Mouse (Mus musculus): ENCODE measurements around the gene Eps8.
"Not testable (repeated sequence)": the region's sequence is repeated elsewhere in the genome, so short reads cannot be mapped to it uniquely, and the experiment has no call there.

Gene Eps8

DNA sequence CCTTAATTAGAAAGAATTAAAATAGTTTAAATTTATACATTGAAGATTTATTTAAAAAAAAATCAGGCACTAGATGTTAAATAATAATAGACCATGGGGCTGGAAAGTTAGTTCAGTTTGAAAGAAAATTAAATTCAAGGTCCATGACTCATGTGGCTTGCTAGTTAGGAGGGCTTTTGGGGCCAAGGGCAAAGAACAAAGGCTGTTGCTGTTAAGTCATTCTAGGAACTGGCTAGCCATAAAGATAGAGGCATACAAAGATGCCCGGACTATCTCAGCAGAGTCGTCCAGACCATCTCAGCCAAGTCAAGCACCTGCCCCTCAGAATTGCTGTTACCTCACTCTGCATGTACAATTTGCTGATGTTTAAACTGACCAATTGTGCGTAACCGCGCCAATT, 179.0 kb downstream of the Eps8 start:
- not testable (repeated sequence) for DNase-seq (ENCODE audit: low read depth)

DNA sequence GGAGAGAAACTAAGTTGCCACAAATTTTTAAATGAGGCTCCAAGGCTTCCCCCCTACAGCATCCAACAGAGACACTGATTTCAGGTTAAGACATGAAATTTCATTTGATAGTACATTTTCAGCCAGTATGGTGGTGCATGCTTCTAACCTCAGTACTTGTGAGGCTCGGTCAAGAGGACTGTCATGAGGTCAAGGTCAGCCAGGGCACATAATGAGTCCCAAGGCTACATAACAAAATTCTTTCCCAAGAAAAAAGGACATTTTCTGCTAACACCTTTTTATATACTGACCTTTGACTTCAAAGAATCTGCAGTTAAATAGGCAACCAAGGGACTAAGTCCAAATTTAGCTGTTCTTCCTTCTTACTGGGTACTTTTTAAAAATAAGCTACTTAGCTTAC, 181.2 kb downstream of the Eps8 start:
- DNase-seq (ENCODE audit: low read depth), result no peak

DNA sequence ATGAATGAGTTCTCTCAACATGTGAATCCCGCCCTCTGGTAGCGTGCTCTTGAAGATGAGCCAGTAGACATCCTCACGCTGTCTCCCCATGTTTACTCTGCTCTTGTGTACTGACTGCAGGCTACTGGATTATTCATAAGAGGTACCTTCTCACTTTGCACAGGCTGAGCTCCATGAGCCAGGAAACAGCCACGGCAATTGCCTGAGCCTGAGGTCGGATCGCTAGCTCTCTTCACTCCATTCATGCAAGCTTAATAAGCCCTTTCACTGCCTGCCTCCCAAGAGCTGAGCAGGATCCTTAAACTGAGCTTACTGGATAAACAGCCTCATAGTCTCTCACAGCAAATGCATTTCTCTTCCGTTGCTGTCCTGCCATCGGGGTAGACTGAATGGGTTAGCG, 182.5 kb downstream of the Eps8 start:
- no peak for DNase-seq (ENCODE audit: low read depth)

DNA sequence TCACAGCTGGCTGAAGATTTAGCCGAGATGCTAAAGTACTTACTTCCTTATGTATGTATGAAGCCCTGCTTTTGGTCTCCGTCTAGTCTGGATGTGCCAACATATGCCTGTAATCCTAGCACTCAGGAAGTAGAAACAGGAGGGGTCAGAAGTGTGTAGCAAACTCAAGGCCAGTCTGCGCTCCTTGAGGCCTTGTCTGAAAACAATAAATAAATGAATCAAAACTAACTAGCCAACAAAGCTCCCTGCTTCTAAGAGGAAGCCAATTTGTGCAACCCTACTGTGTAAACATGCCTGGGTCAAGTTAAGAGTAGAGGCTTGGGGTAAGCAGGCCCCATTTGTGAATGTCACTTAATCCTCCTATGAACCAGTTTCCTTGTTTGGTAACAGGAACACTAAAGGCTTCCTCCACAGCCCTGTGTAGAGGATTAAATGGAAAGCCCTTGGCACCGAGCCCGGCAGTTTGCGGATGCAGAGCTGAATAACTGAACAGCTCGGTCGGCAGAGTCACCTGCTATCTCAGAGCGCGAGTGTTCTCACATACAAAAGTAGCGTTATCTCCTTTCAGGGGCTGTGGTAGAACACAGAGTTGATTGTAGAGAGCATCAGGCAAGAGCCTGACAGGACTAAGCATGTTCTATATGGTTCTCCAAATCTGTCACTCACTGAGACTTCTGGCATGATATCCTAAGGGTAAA, 183.6 kb downstream of the Eps8 start:
- peak; percentile 65 for DNase-seq (ENCODE audit: low read depth)

DNA sequence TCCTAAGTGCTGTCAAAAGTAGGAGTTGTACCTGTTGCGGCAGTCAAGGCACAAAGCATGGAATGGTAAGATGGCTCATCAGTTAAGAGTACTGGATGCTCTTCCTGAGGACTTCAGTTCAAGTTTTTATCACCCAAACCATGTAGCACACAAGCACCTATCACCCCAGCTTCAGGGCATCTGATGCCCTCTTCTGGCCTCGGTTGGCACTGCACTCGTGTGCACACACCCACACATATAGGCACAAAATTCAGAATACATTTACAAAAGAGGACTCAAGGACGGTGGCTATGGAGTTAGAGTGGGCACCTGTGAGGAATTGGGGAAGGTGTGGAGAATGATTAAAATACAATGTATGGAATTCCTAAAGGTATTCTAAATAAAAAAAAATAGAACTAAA, 185.1 kb downstream of the Eps8 start:
- no peak for DNase-seq (ENCODE audit: low read depth)

DNA sequence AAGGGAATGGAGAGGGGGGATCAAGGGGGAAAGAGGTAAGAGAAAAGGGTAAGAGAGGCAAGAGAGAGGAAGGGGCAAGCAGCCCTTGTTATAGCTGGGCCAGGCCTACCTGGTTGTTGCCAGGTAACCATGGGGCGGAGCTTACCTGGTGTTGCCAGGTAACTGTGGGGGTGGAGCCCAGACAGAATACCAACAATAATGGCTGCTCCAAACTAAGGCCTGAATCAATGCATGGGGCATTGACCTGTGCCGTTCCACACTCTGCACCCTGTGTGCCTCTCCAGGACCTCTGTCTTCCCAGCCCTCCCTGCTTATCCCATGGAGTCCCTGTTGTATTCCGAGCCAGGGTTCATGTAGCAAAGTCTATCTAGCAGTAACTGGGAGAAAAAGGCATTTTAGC, 187.0 kb downstream of the Eps8 start:
- DNase-seq (ENCODE audit: low read depth), result no peak

DNA sequence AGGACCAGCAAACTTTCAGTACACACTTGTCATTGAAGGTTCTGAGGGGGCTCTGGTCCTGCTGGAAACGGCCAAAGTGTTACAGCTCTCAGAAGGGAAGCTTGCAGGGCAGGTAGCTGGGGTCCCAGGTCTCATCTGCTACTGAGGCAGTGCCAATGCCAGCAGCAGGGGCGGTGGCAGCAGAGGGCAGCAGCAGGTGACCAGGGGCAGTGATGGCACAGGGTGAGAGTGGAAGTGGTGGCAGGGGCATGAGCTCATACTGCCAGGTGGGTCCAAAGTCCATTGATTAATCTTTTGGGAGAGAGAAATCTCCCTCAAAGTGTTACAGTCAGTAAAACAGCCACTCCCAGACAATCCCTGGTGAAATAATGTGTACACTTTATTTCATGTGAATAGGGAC, 188.4 kb downstream of the Eps8 start:
- no peak for DNase-seq (ENCODE audit: low read depth)

DNA sequence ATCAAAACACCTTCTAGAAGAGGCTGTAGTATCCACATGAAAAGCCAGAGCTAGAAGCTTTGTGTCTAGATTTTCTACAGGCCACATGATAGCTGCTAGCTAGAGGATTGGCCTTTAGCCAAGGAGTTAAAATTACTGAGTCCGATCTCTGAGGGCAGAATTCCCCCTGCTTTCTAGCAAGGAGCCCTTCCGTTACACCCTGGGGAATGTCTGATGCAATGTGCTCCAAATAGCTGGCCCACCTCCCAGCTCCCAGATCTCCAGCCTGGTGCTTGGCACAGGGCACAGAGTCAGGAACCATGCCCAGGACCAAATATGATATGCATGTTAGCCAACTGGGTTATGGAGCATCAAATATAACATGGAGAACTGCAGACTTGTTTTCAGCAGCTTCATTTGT, 189.4 kb downstream of the Eps8 start:
- peak; percentile 96 for DNase-seq (ENCODE audit: low read depth)

DNA sequence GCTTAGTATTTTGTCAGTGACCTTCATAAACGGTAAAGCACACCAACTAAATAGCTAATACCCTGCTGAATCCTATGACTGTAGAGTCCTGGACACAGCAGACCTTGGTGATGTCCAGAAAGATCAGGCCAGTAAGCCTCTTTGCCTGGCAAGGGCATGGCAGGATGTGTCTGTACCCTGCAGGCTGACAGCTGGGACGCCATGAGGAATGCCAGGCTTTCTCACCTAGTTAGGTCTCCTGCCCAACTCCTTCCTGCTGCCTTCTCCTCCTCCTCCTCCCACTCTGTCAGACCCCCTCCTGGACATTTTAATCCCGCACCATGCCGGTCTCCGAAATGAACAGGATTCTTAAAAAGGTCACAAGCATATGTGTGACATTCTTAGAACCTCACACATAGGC, 190.9 kb downstream of the Eps8 start:
- no peak for DNase-seq (ENCODE audit: low read depth)

DNA sequence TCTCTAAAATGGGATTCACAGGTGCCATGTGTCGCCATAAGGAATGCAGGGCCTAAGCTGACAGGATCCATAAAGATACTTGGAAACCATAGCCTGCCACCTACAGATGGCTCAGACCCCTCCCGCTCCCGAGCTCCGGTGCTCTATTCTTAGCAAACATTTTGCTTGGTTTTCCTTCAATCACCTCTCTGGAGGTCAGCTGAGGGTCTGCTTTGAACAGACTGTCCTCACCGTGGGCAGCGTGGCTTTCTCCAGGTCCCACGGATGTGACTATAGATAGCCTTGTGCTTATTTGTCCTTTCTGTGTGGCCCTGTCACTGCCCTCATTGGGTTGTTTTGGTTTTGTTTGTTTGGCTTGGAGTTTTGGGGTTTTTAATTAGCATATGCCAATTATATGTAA, 196.5 kb downstream of the Eps8 start:
- DNase-seq (ENCODE audit: low read depth), result no peak

DNA sequence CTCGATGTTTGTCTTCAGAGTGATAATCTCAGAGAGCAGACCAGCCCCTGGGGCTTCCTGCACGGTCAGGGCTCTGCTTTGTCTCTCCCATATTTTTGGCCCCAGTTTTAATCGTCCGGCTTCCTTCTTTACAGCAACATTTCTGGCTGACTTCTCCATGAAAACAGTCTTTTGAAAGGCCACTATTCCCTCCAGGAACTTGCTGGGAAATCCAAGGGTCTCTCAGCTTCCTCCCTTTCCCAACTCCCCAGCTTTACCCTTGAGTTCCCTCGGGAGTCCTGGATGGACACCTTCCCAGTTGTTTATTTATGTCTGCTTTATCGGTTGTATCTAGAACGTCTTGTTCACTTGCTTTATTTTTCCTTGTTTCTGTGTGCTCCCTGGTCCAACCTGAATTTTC, 197.5 kb downstream of the Eps8 start:
- no peak for DNase-seq (ENCODE audit: low read depth)

DNA sequence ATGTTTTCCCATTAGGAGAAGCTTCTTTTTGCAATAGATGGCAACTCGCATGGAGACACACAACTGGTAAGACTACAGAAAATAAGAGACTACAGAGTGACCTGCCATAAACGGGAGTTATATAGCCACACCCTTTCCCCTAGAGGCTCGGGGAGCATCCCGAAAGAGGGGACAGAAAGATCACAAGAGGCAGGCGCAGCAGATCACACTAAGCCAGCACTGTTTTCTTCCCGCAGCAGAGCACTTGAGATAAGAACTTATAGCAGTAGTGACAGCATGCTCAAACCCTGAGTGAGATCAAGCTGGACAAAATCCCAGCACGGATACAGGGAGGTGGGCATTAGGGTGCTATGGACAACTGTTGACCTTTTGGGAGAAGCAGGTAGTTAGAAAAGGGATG, 198.6 kb downstream of the Eps8 start:
- no peak for DNase-seq (ENCODE audit: low read depth)

DNA sequence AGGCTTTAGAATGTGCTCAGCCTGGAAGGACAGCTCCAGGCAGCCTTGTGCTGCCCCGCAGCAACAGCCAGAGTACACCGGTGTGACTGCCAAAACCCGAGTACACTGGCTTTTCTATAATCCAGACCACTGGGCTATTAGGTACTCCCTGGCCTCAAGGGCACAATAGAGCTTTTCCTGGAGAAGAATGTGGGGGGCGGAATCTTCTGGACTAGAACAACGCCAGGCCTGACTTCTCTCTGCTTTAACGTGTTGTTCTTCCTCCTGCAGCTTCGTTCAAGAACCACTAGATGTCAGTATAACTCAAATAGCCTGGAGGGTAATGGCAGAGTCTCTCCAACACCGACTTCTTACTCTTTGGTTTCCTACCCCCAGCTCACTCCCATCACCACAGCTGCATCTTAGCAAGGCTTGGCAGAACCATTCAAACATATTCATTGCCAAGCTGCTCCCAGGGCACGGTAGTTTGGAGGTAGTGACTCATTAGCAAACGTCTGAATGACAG, 199.1 kb downstream of the Eps8 start:
- DNase-seq (ENCODE audit: low read depth), result peak; percentile 92

DNA sequence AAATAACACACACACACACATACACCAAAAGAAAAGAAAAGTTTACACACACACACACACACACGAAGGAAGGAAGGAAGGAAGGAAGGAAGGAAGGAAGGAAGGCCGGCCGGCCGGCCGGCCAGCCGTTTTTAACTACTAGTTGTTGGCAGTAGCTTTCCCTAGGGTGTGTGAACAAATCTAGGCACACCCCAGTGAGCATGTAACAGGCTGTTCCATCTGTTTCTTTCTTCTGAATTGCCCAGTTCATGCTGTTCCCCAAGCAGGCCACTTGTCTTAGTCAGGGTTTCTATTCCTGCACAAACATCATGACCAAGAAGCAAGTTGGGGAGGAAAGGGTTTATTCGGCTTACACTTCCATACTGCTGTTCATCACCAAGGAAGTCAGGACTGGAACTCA, 208.6 kb downstream of the Eps8 start:
- DNase-seq (ENCODE audit: low read depth), result not testable (repeated sequence)

DNA sequence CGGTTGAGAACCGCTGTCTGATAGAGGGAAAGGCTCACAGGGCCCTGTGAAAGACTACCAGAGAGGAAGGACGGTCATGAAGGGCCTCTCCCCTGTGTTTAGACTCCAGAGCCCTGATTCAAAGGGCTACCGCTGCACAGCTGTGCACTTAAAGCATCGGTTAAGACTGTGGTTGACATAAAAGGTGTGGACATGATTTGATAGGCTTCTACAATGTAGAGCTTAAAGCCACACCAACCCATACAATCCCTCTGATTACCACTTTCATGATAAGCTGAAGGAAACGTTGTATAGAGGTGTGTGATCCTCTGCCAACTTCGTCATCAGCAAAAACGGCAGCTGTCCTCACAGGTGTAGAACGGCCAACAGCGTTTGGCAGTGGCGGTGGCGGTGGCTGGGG, 211.6 kb downstream of the Eps8 start:
- DNase-seq (ENCODE audit: low read depth), result no peak

DNA sequence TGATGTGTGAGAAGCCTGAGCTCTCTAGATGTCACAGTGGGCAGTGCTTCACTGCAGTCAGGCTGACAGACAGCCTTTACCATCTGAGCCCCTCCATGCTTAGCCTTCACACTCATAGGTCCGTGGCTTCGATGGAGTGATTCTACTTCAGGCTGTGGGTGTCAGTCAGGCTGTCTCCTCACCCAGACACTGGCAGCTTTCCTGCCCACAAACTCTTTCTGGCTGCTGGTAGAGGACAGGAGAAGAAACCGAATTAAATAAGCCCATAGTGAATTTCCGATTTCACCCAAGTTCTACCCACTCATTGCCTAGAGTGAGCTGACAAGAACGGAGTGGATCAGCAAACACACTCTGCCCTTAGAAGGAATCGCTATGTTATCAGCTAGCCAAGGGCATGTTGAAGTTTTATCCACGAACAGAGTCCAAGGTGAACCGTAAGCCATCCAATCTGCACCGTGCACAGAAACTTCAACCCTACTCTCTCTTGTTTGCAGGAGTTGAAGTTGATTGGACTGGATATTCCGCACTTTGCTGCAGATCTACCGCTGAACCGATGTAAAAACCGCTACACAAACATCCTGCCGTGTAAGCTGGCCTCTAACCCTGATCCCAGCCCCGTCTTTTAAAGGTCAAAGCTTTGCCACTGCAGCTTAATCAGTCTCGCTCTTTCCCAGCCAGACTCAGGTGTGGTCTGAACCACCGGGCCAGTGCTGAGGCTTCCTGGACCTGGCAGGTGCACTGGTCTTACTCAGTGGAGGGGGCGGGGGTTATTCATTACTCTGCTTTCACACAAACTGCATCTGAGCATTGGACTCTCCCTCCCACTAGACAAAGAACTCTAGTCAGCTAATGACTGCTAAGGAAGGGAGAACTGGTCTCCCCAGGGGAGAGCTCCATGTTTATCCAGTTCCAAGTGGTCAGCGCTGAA, 213.9 kb downstream of the Eps8 start:
- DNase-seq (ENCODE audit: low read depth), result no peak

DNA sequence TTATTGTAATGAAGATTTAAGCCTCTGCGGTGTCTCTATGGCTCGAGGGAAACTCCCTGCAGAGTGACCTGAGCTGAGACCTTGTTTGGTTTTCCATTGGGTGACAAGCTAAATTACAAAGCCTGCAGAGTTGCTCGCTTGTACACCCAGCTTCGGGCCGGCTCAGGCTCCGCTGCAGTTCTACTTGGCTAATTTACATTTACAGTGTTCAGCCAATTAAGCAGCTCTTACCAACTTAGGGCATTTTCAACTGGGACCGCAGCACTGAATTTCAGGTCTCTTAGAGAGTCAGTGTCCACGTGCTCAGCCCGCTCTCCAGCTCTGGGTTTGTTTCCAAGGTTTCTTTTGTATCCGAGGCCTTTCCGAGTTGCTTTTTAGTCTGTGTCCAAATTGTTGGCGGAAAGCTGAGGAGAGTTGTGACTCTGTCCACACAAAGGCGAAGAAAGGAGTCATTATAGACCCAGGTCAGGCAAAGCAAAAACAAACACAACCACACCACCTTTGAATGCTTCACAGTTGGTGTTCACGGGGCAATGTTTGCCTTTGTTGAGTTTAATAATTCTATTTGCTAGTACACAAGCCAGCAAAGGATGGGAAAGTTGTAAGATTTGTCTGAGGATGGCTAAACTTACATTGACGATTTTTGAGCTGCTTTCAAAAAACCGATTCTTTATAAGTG, 216.6 kb downstream of the Eps8 start:
- no peak for DNase-seq (ENCODE audit: low read depth)

DNA sequence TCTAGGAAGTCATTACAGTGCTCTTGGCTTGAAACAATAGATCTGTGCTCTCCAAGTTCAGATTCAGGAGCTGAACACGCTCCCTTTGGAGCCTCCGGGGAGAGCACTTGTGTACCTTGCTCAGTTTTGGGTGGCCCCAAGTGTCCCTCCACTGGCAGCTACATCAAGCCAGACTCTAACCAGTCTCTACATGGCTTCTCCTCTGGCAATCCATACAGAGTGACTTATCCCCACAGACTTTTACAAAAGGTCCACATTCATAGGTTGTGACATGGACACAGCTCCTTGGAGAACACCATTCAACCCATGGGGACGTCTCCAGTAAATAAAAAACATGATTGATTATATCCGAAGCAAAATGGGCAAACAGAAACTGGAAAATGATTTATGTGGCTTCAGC, 217.2 kb downstream of the Eps8 start:
- DNase-seq (ENCODE audit: low read depth), result no peak

DNA sequence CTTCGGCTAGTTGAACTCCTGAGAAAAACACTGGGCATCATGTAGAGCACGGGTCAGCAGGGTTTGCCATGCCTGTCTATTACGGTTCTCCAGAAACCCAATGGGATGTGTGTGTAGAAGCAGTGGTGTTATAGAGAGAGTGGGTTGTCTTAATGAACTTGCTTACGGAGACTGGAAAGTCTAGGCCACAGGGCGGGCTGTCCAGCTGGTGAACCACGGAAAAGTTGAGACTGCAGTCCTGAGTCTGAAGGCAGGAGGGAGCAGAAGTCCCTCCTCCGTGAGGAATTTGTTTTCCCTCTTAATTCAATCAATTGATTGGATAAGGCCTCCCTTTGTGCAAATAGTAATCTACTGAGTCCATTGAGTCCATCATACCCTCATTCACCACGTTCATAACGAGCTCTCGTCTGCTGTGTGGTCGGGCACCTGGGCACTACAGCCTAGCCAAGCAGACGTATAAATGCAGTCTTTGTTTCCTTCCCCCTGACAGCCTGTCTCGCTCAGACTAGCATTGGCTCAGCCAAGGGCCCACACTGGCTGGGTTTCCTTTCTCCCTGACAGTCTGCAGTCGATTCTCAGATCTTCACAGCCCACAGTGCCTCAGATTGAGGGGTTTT, 221.0 kb downstream of the Eps8 start:
- no peak for DNase-seq (ENCODE audit: low read depth)
